Mouse (Mus musculus) spleen, postnatal 10 days (tissue): ENCODE measurements at regions not wholly inside any gene's neighbourhood (a gene's known extent, or its start where the extent isn't known, plus 50 kb on each side); places are given as distances from the start of the nearest gene placed in this dataset.
"Not testable (repeated sequence)": the region's sequence is repeated elsewhere in the genome, so short reads cannot be mapped to it uniquely, and the experiment has no call there.

Source experiments
- DNase-seq, 2 experiments: peaks; one replicate each; pipeline ENCODE4 v3.0.0; 2021 to 2022; ENCODE audit warnings: low spot score in 2 of 2

GRCm38 (mm10) chr1:166900028-166900427 is 101.2 kb upstream of the Fam78b start:
- DNase-seq, result no peak

GRCm38 (mm10) chr1:166900441-166901161 is 100.6 kb upstream of the Fam78b start:
- no peak for DNase-seq

- DNase-seq, result no peak
Measured at GRCm38 (mm10) chr1:166901574-166901973, 99.6 kb upstream of the Fam78b start.

GRCm38 (mm10) chr1:166903417-166903816 is 97.8 kb upstream of the Fam78b start:
- no peak for DNase-seq

GRCm38 (mm10) chr1:166908231-166908805 is 92.9 kb upstream of the Fam78b start:
- DNase-seq, result no peak

GRCm38 (mm10) chr1:166912195-166912594 is 89.0 kb upstream of the Fam78b start:
- not testable (repeated sequence) for DNase-seq

- no peak for DNase-seq
Measured at GRCm38 (mm10) chr1:166922911-166923712, 78.1 kb upstream of the Fam78b start.

- no peak for DNase-seq
Measured at GRCm38 (mm10) chr1:166923713-166923975, 77.6 kb upstream of the Fam78b start.

- no peak for DNase-seq
Measured at GRCm38 (mm10) chr1:166924126-166924525, 77.1 kb upstream of the Fam78b start.

GRCm38 (mm10) chr1:166926078-166926477 is 75.1 kb upstream of the Fam78b start:
- DNase-seq, result no peak

- DNase-seq, result not testable (repeated sequence)
Measured at GRCm38 (mm10) chr1:166939744-166940143, 61.5 kb upstream of the Fam78b start.

- not testable (repeated sequence) for DNase-seq
Measured at GRCm38 (mm10) chr1:166940146-166941076, 60.8 kb upstream of the Fam78b start.

- DNase-seq, result no peak
Measured at GRCm38 (mm10) chr1:166942201-166942600, 59.0 kb upstream of the Fam78b start.

- no peak for DNase-seq
Measured at GRCm38 (mm10) chr1:166944540-166944939, 56.7 kb upstream of the Fam78b start.

- DNase-seq, result no peak
Measured at GRCm38 (mm10) chr1:166947844-166948702, 53.1 kb upstream of the Fam78b start.
